Comparison of ENCODE assay signal across 33 mouse cellular contexts in the genomic region with DNA sequence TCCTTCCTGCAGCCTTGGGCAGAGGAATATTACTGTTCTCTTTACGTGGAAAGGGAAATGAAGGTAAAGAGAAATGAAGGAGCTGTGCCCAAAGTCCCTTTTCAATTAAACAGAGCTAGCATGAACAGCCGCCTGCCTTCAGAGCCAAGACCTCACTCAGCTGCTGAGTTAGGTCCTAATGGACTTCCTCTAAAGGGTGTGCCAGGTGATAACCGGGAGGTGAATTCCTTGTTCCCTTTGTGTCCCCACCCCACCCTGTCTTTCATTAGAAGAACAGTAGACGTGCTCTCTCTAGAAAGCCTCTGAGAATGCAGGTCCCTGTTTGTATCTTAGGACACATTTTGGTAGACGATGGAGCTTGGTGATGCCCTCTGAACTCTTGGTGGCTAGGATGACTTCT. TPM values are rescaled to one million over a fixed set of nuclear protein-coding genes. Genes with fewer than 3 reads are reported as not detected.
DNase-seq lines count a peak whose midpoint lies in the region; ATAC-seq and TF ChIP-seq lines count a peak whose summit lies in the region.
"Had no signal": no experiment of that assay in that cellular context is flagged by ENCODE, and none has a peak within 500 bp of the region (broad histone marks: within the 10 kb centered on the region; RNA-seq: fewer than 3 reads in every experiment).

No protein-coding gene starts in this region.

- H3K27me3 ChIP-seq in midbrain, embryonic 11.5 days (ENCODE audit: control insufficient read depth, insufficient read depth, low read length), result no peaks in the 10 kb centered on the region
- H3K27me3 ChIP-seq in midbrain, postnatal 0 days (ENCODE audit: insufficient read depth, low read length), result no peaks in the 10 kb centered on the region
- H3K27me3 ChIP-seq in small intestine, adult 2 months (ENCODE audit: control insufficient read depth, insufficient read depth, low read length), result no peaks in the 10 kb centered on the region
- H3K27me3 ChIP-seq in stomach, postnatal 0 days (ENCODE audit: control insufficient read depth, insufficient read depth, low read length), result no peaks in the 10 kb centered on the region
- H3K27me3 ChIP-seq in hindbrain, embryonic 11.5 days (ENCODE audit: control insufficient read depth, insufficient read depth, low read length), result no peaks in the 10 kb centered on the region
- H3K27me3 ChIP-seq: embryonic facial prominence, embryonic 13.5 days; forebrain, embryonic 12.5 days; forebrain, embryonic 15.5 days; hindbrain, embryonic 12.5 days; hindbrain, embryonic 15.5 days; Patski had no signal

- no peak for TF ChIP-seq EP300 in stomach, postnatal 0 days (optimal IDR thresholded peaks at IDR 0.05)

- no peak overlapping the region for H3K4me2 ChIP-seq in midbrain, embryonic 11.5 days
- H3K4me2 ChIP-seq in midbrain, postnatal 0 days (ENCODE audit: low read depth, low read length, poor library complexity, severe bottlenecking), result no peak overlapping the region
- H3K4me2 ChIP-seq in stomach, postnatal 0 days (replicated peaks; ENCODE audit: low read depth), result no peak overlapping the region
- H3K4me2 ChIP-seq in hindbrain, embryonic 11.5 days (replicated peaks; ENCODE audit: low read depth, low read length), result no peak overlapping the region
- H3K4me2 ChIP-seq: embryonic facial prominence, embryonic 13.5 days; forebrain, embryonic 12.5 days; forebrain, embryonic 15.5 days; heart, embryonic 13.5 days; hindbrain, embryonic 12.5 days; hindbrain, embryonic 15.5 days had no signal

- H3K27ac ChIP-seq in midbrain, embryonic 11.5 days (ENCODE audit: low read depth, low read length), result no peak overlapping the region
- no peak overlapping the region for H3K27ac ChIP-seq in midbrain, postnatal 0 days (ENCODE audit: low read depth, low read length)
- H3K27ac ChIP-seq in small intestine, adult 2 months (ENCODE audit: insufficient read depth, low read depth, low read length), result peak overlapping the region; percentile 32; the same call in 1 of the 2 replicates
- no peak overlapping the region for H3K27ac ChIP-seq in stomach, postnatal 0 days (replicated peaks)
- H3K27ac ChIP-seq in hindbrain, embryonic 11.5 days (ENCODE audit: low read depth, low read length), result no peak overlapping the region
- H3K27ac ChIP-seq: embryonic facial prominence, embryonic 10.5 days; embryonic facial prominence, embryonic 13.5 days; forebrain, embryonic 12.5 days; forebrain, embryonic 15.5 days; heart, adult 2 months; heart, embryonic 10.5 days; heart, embryonic 13.5 days; hindbrain, embryonic 12.5 days; hindbrain, embryonic 15.5 days had no signal

- no peak overlapping the region for H3K9ac ChIP-seq in midbrain, embryonic 11.5 days (ENCODE audit: low read length)
- no peak overlapping the region for H3K9ac ChIP-seq in midbrain, postnatal 0 days (replicated peaks; ENCODE audit: low read length, poor library complexity, severe bottlenecking)
- no peak overlapping the region for H3K9ac ChIP-seq in stomach, postnatal 0 days (ENCODE audit: low read length)
- H3K9ac ChIP-seq in hindbrain, embryonic 11.5 days (ENCODE audit: low read depth, low read length), result no peak overlapping the region
- H3K9ac ChIP-seq: embryonic facial prominence, embryonic 13.5 days; forebrain, embryonic 12.5 days; forebrain, embryonic 15.5 days; heart, embryonic 13.5 days; hindbrain, embryonic 12.5 days; hindbrain, embryonic 15.5 days had no signal

- ATAC-seq in midbrain, embryonic 11.5 days (ENCODE audit: low FRiP score), result no peak
- ATAC-seq in midbrain, postnatal 0 days (ENCODE audit: low FRiP score), result no peak
- peak; percentile 63 for ATAC-seq in stomach, postnatal 0 days (ENCODE audit: low FRiP score, low TSS enrichment)
- no peak for ATAC-seq in hindbrain, embryonic 11.5 days (ENCODE audit: low FRiP score)
- ATAC-seq: activated CD4-positive, CD25-positive, alpha-beta regulatory T cell, adult 4 months; forebrain, embryonic 15.5 days; Patski had no signal

- no peak for TF ChIP-seq CTCF in midbrain, postnatal 0 days (IDR thresholded peaks at IDR 0.05)
- no peak for TF ChIP-seq CTCF in small intestine, adult 2 months (IDR thresholded peaks at IDR 0.05; ENCODE audit: extremely low read depth, insufficient read length, insufficient replicate concordance, low read depth, low read length)
- TF ChIP-seq CTCF in stomach, postnatal 0 days (IDR thresholded peaks at IDR 0.05; ENCODE audit: low read depth), result no peak

- no peaks in the 10 kb centered on the region for H3K36me3 ChIP-seq in midbrain, embryonic 11.5 days (ENCODE audit: control insufficient read depth, insufficient read depth, low read length)
- no peaks in the 10 kb centered on the region for H3K36me3 ChIP-seq in midbrain, postnatal 0 days (ENCODE audit: insufficient read depth, low read length)
- no peaks in the 10 kb centered on the region for H3K36me3 ChIP-seq in small intestine, adult 2 months (ENCODE audit: control insufficient read depth, insufficient read depth, low read length)
- no peaks in the 10 kb centered on the region for H3K36me3 ChIP-seq in stomach, postnatal 0 days (ENCODE audit: control insufficient read depth, insufficient read depth, low read length)
- no peaks in the 10 kb centered on the region for H3K36me3 ChIP-seq in hindbrain, embryonic 11.5 days (ENCODE audit: control insufficient read depth, insufficient read depth, low read length)
- H3K36me3 ChIP-seq: embryonic facial prominence, embryonic 10.5 days; embryonic facial prominence, embryonic 13.5 days; forebrain, embryonic 12.5 days; forebrain, embryonic 15.5 days; G1E; heart, embryonic 10.5 days; heart, embryonic 13.5 days; hindbrain, embryonic 12.5 days; hindbrain, embryonic 15.5 days had no signal

- no peak overlapping the region for H3K4me3 ChIP-seq in midbrain, embryonic 11.5 days (ENCODE audit: low read depth, low read length)
- H3K4me3 ChIP-seq in midbrain, postnatal 0 days (ENCODE audit: low read depth, low read length), result no peak overlapping the region
- H3K4me3 ChIP-seq in small intestine, adult 2 months (ENCODE audit: low read depth, low read length), result no peak overlapping the region
- H3K4me3 ChIP-seq in stomach, postnatal 0 days (ENCODE audit: low read depth, low read length), result no peak overlapping the region
- no peak overlapping the region for H3K4me3 ChIP-seq in hindbrain, embryonic 11.5 days (ENCODE audit: low read depth, low read length)
- H3K4me3 ChIP-seq: embryonic facial prominence, embryonic 10.5 days; embryonic facial prominence, embryonic 13.5 days; erythroblast, embryonic 14.5 days; forebrain, embryonic 12.5 days; forebrain, embryonic 15.5 days; heart, adult 2 months; heart, embryonic 10.5 days; heart, embryonic 13.5 days; hindbrain, embryonic 12.5 days; hindbrain, embryonic 15.5 days had no signal

- DNase-seq in midbrain, embryonic 11.5 days (ENCODE audit: low spot score, missing footprints), result peak; percentile 8
- DNase-seq in midbrain, postnatal 0 days (ENCODE audit: low spot score), result no peak
- peak; percentile 81 for DNase-seq in R1 (ENCODE audit: low read depth, low spot score)
- DNase-seq in stomach, postnatal 0 days (ENCODE audit: low spot score), result peak; percentile 26
- no peak for DNase-seq in spleen, postnatal 10 days (ENCODE audit: low spot score in 2 of 2)
- no peak for DNase-seq in hindbrain, embryonic 11.5 days (ENCODE audit: low spot score)
- DNase-seq in heart, adult 11 months, result no peak
- DNase-seq: adrenal gland, adult 8-10 months; adrenal gland, postnatal 25 days; B cell, adult 2 months; cerebellum, adult 11-12 months; cerebellum, adult 8-10 months; cerebellum, postnatal 10 days; cerebellum, postnatal 36 days; embryo, embryonic 11 days; gastrocnemius, postnatal 25 days; heart, adult 2 months; heart, postnatal 14 days; heart, postnatal 4 days had no signal

- WGBS in midbrain, embryonic 11.5 days, result 90% methylated on average over 5 of the region's 5 CpGs
- 79% methylated on average over 5 of the region's 5 CpGs for WGBS in midbrain, postnatal 0 days
- WGBS in small intestine, adult 2 months, result 36% methylated on average over 5 of the region's 5 CpGs
- WGBS in stomach, postnatal 0 days, result 50% methylated on average over 5 of the region's 5 CpGs
- WGBS in hindbrain, embryonic 11.5 days, result 86% methylated on average over 5 of the region's 5 CpGs

- H3K4me1 ChIP-seq in midbrain, embryonic 11.5 days (ENCODE audit: control insufficient read depth, insufficient read depth, low read length), result no peaks in the 10 kb centered on the region
- H3K4me1 ChIP-seq in midbrain, postnatal 0 days (ENCODE audit: insufficient read depth, low read length), result no peaks in the 10 kb centered on the region
- H3K4me1 ChIP-seq in small intestine, adult 2 months (ENCODE audit: control insufficient read depth, insufficient read depth, insufficient read length, low read length), result peaks cover 9% of the 10 kb centered on the region; the same call in 1 of the 2 replicates
- H3K4me1 ChIP-seq in stomach, postnatal 0 days (replicated peaks; ENCODE audit: control insufficient read depth, insufficient read depth), result no peaks in the 10 kb centered on the region
- no peaks in the 10 kb centered on the region for H3K4me1 ChIP-seq in hindbrain, embryonic 11.5 days (replicated peaks; ENCODE audit: control insufficient read depth, insufficient read depth, low read length)
- H3K4me1 ChIP-seq: embryonic facial prominence, embryonic 13.5 days; forebrain, embryonic 12.5 days; forebrain, embryonic 15.5 days; hindbrain, embryonic 15.5 days had no signal

- TF ChIP-seq POLR2A in small intestine, adult 2 months (IDR thresholded peaks at IDR 0.05; ENCODE audit: low read depth, low read length), result no peak

- H3K9me3 ChIP-seq in midbrain, embryonic 11.5 days (ENCODE audit: control insufficient read depth, low read length), result no peaks in the 10 kb centered on the region
- H3K9me3 ChIP-seq in midbrain, postnatal 0 days (ENCODE audit: low read length), result no peaks in the 10 kb centered on the region
- no peaks in the 10 kb centered on the region for H3K9me3 ChIP-seq in stomach, postnatal 0 days (ENCODE audit: control insufficient read depth, low read length)
- no peaks in the 10 kb centered on the region for H3K9me3 ChIP-seq in hindbrain, embryonic 11.5 days (ENCODE audit: control insufficient read depth, low read length)
- H3K9me3 ChIP-seq: embryonic facial prominence, embryonic 10.5 days; embryonic facial prominence, embryonic 13.5 days; forebrain, embryonic 15.5 days; G1E; heart, embryonic 10.5 days; heart, embryonic 13.5 days; hindbrain, embryonic 12.5 days; hindbrain, embryonic 15.5 days had no signal

RNA-seq across cellular contexts. Expression of a gene that starts 33.7 kb away (rescaled TPM):
- 0.69 and 0.85 TPM in 2 replicates for polyA plus RNA-seq in midbrain, embryonic 11.5 days (2014; fragmentation: Nextera tagmentation; extraction: Ambion mirVana)
- 8.3 and 14.9 TPM in 2 replicates for total RNA-seq in midbrain, postnatal 0 days (2014; rRNA removed)
- polyA plus RNA-seq in midbrain, postnatal 0 days (2015; fragmentation: Nextera tagmentation; extraction: Ambion mirVana), result 1.5 and 1.8 TPM in 2 replicates
- polyA plus RNA-seq in small intestine, adult 2 months (2012; rRNA removed), result 11.6 TPM in 2 replicates
- 7.0 and 12.0 TPM in 2 replicates for polyA plus RNA-seq in stomach, postnatal 0 days (2015; fragmentation: Nextera tagmentation; extraction: Ambion mirVana)
- 1.1 and 2.4 TPM in 2 replicates for polyA plus RNA-seq in hindbrain, embryonic 11.5 days (2014; fragmentation: Nextera tagmentation; extraction: Ambion mirVana)
- total RNA-seq: CH12.LX had no signal
- polyA plus RNA-seq: activated CD4-positive, CD25-positive, alpha-beta regulatory T cell, adult 4 months; G1E had no signal

Comparison
In these comparisons a context has a peak if more than half of its experiments do, and no peak if none do; other contexts are left out.
1. DNase-seq: peak in midbrain, embryonic 11.5 days (single experiment), R1 (single experiment) and stomach, postnatal 0 days (single experiment); none in midbrain, postnatal 0 days (single experiment), spleen, postnatal 10 days (0 of 2), hindbrain, embryonic 11.5 days (single experiment) and heart, adult 11 months (single experiment).